Mouse (Mus musculus) kidney, postnatal 36 days (tissue): ENCODE measurements at regions not wholly inside any gene's neighbourhood (a gene's known extent, or its start where the extent isn't known, plus 50 kb on each side); places are given as distances from the start of the nearest gene placed in this dataset.
A peak's percentile ranks its signal among the peaks of the same experiment; 100 is the strongest.

Experiments
- DNase-seq, 2 experiments: peaks; one replicate each; pipeline ENCODE4 v3.0.0; 2021 to 2022; ENCODE audit warnings: mixed read lengths in 2 of 2

DNA sequence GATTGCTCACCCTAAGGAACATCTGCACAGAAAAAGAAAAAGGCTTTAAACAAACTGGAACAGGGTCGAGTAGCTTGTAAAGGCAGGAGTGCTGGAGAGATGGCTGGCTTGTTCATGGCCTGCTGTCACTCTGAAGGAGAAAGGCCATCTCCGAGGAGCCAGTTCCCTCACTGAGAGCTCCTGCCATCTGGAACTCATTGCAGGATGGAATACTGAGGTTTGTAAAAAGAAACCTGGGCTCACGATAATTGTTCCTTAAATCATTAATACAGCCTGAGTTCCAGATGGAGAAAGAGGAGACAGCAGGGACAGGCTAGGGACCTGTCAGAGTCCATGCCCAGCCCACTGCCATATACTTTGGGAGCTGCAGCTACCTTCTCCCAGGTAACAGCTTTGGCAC lies 100.8 kb upstream of the Gm12830 start:
- DNase-seq = no peak

DNA sequence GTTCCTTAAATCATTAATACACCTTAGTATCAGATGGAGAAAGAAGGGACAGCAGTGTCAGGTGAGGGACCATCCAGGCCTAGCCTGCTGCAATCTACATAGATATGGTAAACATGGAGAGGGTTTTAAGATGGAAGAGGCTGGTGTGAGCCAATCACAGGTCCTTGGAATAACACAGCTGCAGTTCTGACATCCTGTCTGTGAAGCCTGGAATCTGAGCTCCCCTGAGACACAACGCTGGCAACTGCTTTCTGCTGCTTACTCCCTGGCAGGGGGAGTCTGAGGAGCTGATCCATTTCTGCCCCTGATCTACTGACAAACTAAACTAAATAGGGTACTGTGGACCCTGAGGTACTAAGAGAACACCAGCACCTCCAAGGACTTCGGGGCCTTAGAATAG lies 100.1 kb upstream of the Gm12830 start:
- no peak for DNase-seq

DNA sequence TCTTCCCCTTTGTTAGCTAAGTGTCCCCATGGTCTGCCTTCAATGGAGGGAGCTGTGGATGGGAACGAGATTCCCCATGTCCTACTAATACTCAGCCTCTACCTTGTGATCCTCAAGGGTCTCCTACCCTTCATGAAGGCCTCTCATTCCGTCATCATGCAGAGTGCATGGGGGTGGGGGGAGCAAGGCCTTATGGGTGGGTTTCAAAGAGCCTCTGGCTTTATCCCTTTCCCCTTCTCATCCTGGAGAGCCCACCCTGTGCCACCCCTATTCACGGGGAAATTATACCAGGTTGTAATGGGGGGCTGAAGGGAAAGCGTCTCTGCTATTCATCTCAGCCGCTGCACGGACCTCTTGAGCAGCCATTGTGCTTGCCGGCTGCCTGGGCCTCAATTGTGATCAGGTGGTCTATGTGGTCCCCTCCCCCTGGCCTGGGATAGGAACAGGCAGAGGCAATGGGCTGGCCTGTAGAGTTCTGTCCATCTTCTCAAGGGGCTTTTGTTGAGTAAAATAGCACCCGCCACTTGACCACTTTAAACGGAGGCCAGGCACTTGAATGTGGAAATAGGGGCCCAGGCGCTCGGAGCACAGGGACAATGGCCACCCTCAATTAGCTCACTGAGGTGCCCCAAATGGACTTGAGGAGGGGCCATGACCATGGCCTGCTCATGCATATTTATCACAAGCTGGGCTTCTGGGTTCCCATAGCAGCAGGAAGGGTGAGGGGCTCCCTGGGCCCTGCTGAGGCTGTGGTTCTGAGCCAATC lies 93.1 kb upstream of the Gm12830 start:
- no peak for DNase-seq

DNA sequence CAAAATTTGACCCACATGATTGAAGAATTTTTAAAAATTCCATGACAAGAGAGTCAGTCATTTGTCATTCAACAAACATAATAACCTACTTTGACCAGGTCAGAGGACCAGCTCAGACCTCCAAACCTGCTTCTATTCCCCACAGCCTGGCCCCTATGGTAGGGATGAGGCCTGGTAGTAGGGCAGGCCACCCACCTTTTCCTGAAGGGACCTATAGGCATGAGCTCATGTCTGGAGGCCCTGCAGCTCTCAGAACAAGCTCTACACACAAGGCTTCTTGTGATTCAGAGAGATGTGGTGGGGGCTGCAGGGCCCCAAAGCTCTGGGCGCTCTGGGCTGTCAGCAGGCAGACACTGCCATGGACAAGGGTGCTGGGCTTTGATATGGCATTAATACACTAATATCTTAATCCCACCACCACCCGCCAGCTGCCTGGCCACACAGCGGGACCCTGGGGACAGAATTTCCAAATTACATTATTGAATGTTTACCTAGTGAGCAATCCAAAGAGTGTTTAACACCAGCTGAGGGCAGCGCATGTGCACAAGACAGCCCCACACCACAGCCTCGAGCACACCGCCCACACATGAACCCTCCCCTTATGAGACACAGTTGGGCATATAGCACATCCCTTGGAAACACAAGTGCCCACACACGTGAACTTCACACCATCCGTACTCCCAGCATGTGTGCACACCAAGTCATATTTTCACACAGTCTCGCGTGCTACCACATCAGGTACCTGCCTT lies 88.1 kb upstream of the Gm12830 start:
- DNase-seq = no peak

DNA sequence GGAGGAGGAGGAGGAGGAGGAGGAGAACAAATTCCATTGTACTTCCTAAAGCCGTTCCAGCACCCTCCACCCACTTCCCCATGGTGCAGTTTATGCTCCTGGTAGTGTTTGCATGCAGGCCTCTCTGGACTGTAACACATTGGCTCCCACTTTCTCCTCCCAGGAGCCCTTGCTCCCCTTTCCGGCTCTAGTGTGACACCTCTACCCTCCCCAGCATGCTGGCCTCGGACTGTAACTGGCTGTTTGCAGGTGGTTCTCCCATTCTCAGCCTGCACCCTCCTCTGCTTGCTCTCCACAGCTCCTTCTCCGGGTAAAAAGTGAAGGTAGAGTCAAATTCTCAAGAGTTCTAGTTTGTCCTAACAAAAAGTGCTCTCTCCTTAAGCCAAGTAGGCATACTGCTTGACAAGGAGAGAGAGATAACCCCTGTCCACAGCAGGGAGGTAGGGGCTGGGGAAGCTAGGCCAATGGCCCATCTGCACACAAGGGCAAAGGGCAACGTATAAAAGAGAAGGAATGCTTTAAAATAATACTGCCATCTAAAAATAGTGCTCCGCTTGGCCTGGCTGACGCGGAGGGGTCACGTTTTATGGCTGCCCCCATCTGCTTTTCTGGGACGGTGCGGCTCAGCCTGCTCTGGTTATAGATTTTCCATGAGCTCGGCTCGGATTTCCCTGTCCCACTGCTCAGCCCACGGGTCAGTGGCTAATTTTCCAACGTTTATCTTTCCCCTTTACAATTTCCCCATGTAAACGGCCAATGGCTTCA lies 82.4 kb upstream of the Gm12830 start:
- DNase-seq = peak; percentile 14 to 21

DNA sequence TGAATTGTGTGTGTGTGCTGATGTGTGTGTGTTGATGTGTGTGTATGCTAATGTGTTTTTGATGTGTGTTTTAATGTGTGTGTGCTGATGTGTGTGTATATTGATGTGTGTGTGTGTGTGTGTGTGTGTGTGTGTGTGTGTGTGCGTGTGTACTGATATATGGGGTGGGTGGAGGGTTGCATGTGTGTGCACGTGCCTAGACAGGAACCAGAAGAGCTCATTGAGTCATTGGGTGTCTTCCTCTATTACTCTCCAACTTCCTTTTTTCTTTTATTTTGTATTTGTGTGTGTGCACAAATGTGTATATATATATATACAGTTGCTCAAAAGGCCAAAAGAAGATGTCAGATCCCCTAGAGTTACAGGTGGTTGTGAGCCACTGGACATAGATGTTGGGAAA lies 73.4 kb upstream of the Gm12830 start:
- no peak for DNase-seq

DNA sequence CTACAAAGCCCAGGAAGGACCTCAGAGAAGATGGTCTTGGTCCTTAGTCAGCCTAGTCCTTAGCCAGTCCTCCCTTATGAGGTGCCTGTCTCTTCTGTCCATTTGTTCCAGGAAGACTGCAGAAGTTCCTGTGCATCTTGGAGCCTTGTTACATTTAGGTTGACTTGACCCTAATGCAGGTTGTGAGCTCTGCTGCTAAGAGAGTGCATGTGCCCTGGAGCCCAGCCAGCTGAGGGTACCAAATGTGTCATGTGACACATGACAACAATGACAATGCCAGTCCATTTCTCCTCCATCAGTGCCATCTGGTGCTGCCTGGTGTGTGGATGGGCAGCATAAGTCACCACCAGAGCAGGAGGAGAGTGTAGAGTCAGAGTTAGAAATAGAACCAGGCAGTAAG lies 61.7 kb upstream of the Gm12830 start:
- no peak for DNase-seq

DNA sequence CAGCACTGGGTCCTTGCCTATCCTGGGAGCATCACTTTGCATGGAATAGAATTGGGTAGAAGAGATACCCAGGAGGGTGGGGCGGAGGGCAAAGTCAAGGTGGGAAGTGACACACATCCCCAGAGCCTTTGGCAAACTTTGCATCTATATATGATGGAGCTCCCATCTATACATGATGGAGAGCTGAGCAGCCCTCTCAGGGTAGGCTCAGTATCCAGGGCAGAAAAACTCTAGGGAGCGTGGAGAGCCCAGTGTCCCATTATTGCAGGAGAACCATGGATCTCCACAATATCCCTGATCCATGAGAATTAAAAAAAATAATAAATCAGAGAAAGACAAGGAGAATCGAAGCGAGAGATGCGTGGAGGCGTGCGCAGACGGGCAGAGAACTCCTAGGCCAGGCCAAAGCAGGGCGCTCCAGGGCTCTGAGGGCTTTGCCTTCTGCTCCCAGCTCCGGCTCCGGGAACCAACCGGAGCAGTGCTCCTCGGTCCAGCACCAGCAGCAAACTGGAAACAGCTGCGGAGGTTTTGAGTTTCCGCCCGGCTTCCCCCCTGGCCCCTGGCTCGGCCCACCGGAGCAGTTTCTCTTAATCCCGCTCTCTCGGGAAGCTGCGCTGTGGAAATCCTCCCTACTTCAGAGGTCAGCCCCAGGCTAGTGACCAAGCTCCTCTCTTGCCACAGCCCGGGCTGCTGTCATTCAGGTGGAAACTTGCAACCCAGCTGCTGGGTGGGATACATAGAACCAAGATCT lies 54.7 kb upstream of the Gm12830 start:
- peak in 1 of 2 experiments; percentile 11 for DNase-seq
